Mouse (Mus musculus) heart, postnatal 0 days (tissue): Measurements from ENCODE around the gene Polr3c.

Experiments used
- CTCF ChIP-seq: IDR thresholded peaks from 2 replicates; pipeline ENCODE4 v1.5.1; 2016; ENCODE audit warnings: antibody characterized with exemption, control low read depth, low read depth
- EP300 ChIP-seq: IDR thresholded peaks from 2 replicates; pipeline ENCODE4 v1.6.1; 2016; ENCODE audit warnings: antibody characterized with exemption, low read depth

DNA sequence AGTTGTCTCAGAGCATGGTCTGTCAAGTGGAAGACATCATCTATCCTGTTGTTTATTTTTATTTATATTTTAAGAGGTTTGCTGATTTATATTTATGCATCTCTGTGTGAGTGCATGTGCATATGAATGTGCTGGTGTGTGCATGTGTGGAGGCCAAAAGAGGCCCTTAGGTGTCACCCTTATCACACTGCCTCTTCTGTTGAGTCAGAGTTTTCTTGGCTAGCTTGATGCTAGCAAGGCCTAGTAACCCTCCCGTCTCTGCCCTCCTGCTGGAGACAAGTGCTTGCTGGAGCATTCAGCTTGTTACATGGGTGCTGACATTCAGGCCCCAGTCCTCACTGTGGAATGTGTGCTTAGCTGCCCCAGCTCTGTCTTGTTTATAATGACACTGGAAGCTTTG lies 45.5 kb upstream of the Polr3c start:
- TF ChIP-seq CTCF (0 out of 2 replicates have a peak, but pooled peaks have one; percentile 17), EP300 (no peak)
